ENCODE assay signal across 11 mouse cellular contexts in the genomic region with DNA sequence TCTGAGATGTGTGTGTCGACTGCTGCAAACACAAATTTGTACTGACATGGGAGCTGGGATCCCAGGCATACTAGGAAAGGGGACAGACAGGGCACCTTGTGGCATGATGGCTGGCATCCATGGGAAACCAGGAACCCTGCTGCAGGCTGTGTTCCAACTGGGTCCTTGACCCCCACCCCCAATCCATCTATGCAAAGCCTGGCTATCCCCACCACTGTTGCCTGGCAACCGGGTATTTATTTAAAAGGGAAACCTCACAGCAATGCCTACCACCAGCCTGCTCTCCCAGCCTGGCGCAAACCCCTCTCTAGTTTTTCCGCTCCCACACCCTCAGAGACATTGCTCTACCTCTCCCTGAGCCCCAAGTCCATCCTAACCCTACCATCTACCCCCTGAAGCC. TPM values are rescaled to one million over a fixed set of nuclear protein-coding genes. Genes with fewer than 3 reads are reported as not detected.
DNase-seq lines count a peak whose midpoint lies in the region; ATAC-seq lines count a peak whose summit lies in the region.
"Had no signal": no experiment of that assay in that cellular context is flagged by ENCODE, and none has a peak within 500 bp of the region (broad histone marks: within the 10 kb centered on the region; RNA-seq: fewer than 3 reads in every experiment).

No protein-coding gene starts in this region.

- WGBS in forebrain, embryonic 15.5 days: 63% methylated on average over 4 of the region's 4 CpGs
- 62% methylated on average over 4 of the region's 4 CpGs for WGBS in midbrain, embryonic 11.5 days

- H3K9ac ChIP-seq in forebrain, embryonic 15.5 days (replicated peaks): no peak overlapping the region
- H3K9ac ChIP-seq in midbrain, embryonic 11.5 days (ENCODE audit: low read length): 0 out of 2 replicates have a peak overlapping the region, but pooled peaks have one; percentile 10
- H3K9ac ChIP-seq: liver, embryonic 12.5 days had no signal

- no peaks in the 10 kb centered on the region for H3K36me3 ChIP-seq in forebrain, embryonic 15.5 days
- no peaks in the 10 kb centered on the region for H3K36me3 ChIP-seq in midbrain, embryonic 11.5 days (ENCODE audit: control insufficient read depth, insufficient read depth, low read length)
- H3K36me3 ChIP-seq: liver, embryonic 12.5 days had no signal

- DNase-seq in adrenal gland, adult 2 months: peak; percentile 70
- DNase-seq in adrenal gland, postnatal 4 days (ENCODE audit: low spot score in 2 of 2): no peak
- DNase-seq in left cerebral cortex, postnatal 10 days (ENCODE audit: extremely low spot score in 1 of 2, low spot score in 2 of 2): peak; percentile 51 to 58
- no peak for DNase-seq in left cerebral cortex, adult 8-10 months (ENCODE audit: low spot score in 2 of 2)
- no peak for DNase-seq in midbrain, embryonic 11.5 days (ENCODE audit: low spot score, missing footprints)
- no peak for DNase-seq in cerebellum, adult 8-10 months
- DNase-seq: kidney, adult 2 months; layer of hippocampus, adult 9-11 months had no signal

- H3K4me1 ChIP-seq in forebrain, embryonic 15.5 days: peaks cover 74% of the 10 kb centered on the region
- peaks cover 40% of the 10 kb centered on the region for H3K4me1 ChIP-seq in midbrain, embryonic 11.5 days (ENCODE audit: control insufficient read depth, insufficient read depth, low read length)

- no peak overlapping the region for H3K4me3 ChIP-seq in forebrain, embryonic 15.5 days
- H3K4me3 ChIP-seq in midbrain, embryonic 11.5 days (ENCODE audit: low read depth, low read length): no peak overlapping the region
- H3K4me3 ChIP-seq: liver, embryonic 12.5 days had no signal

- ATAC-seq in forebrain, embryonic 15.5 days (replicated peaks): no peak
- no peak for ATAC-seq in midbrain, embryonic 11.5 days (ENCODE audit: low FRiP score)
- no peak for ATAC-seq in granulocyte monocyte progenitor cell, adult 5-6 weeks (replicated peaks; ENCODE audit: poor library complexity, severe bottlenecking)
- ATAC-seq: liver, embryonic 12.5 days had no signal

- H3K9me3 ChIP-seq in forebrain, embryonic 15.5 days: no peaks in the 10 kb centered on the region
- H3K9me3 ChIP-seq in midbrain, embryonic 11.5 days (ENCODE audit: control insufficient read depth, low read length): no peaks in the 10 kb centered on the region
- H3K9me3 ChIP-seq: liver, embryonic 12.5 days had no signal

- peak overlapping the region; percentile 38; the same call in 1 of the 2 replicates for H3K27ac ChIP-seq in forebrain, embryonic 15.5 days (replicated peaks)
- H3K27ac ChIP-seq in midbrain, embryonic 11.5 days (ENCODE audit: low read depth, low read length): no peak overlapping the region; the same call in 1 of the 2 replicates
- H3K27ac ChIP-seq: liver, embryonic 12.5 days had no signal

- peaks cover 28% of the 10 kb centered on the region for H3K27me3 ChIP-seq in forebrain, embryonic 15.5 days
- H3K27me3 ChIP-seq in midbrain, embryonic 11.5 days (ENCODE audit: control insufficient read depth, insufficient read depth, low read length): no peaks in the 10 kb centered on the region; the same call in 1 of the 2 replicates

- intact Hi-C loops in left cerebral cortex, postnatal 10 days (cut with DNase I): no loop called here

- H3K4me2 ChIP-seq in forebrain, embryonic 15.5 days (replicated peaks): no peak overlapping the region
- no peak overlapping the region for H3K4me2 ChIP-seq in midbrain, embryonic 11.5 days
- H3K4me2 ChIP-seq: liver, embryonic 12.5 days had no signal

RNA-seq across cellular contexts. Expression of a gene that starts 26.2 kb away (rescaled TPM):
- total RNA-seq in adrenal gland, adult 2 months (2021): 10 to 100 TPM; 77.1 to 96.1 TPM
- 163 and 202 TPM in 2 replicates for polyA plus RNA-seq in adrenal gland, adult 2 months (2012; rRNA removed)
- total RNA-seq in adrenal gland, postnatal 4 days (2021): 10 to 100 TPM; 64.1 to 65.3 TPM
- 10 to 100 TPM; 53.7 to 62.9 TPM for total RNA-seq in left cerebral cortex, postnatal 10 days (2021)
- 10 to 100 TPM; 44.2 to 56.5 (median 50.2) TPM for total RNA-seq in left cerebral cortex, adult 8-10 months (2022)
- polyA plus RNA-seq in forebrain, embryonic 15.5 days (2015; fragmentation: Nextera tagmentation; extraction: Ambion mirVana): 13.8 and 15.8 TPM in 2 replicates
- 3.5 and 4.3 TPM in 2 replicates for polyA plus RNA-seq in midbrain, embryonic 11.5 days (2014; fragmentation: Nextera tagmentation; extraction: Ambion mirVana)
- total RNA-seq in granulocyte monocyte progenitor cell, adult 5-6 weeks (2014; fragmentation: Nextera tagmentation): not detected in 2 replicates
- not detected in 2 replicates for total RNA-seq in granulocyte monocyte progenitor cell, adult 5-6 weeks (2017)

RNA-seq across cellular contexts. Expression of a gene that starts 38.3 kb away (rescaled TPM):
- not detected for total RNA-seq in adrenal gland, adult 2 months (2021)
- 0.20 and 0.75 TPM in 2 replicates for polyA plus RNA-seq in adrenal gland, adult 2 months (2012; rRNA removed)
- under 1 TPM in 1 of 2 experiments, not detected in 1; 0.56 TPM for total RNA-seq in adrenal gland, postnatal 4 days (2021)
- not detected for total RNA-seq in left cerebral cortex, postnatal 10 days (2021)
- total RNA-seq in left cerebral cortex, adult 8-10 months (2022): not detected
- polyA plus RNA-seq in forebrain, embryonic 15.5 days (2015; fragmentation: Nextera tagmentation; extraction: Ambion mirVana): 0.77 and 0.94 TPM in 2 replicates
- not detected in 2 replicates for polyA plus RNA-seq in midbrain, embryonic 11.5 days (2014; fragmentation: Nextera tagmentation; extraction: Ambion mirVana)
- total RNA-seq in granulocyte monocyte progenitor cell, adult 5-6 weeks (2014; fragmentation: Nextera tagmentation): not detected in 2 replicates
- total RNA-seq in granulocyte monocyte progenitor cell, adult 5-6 weeks (2017): not detected in 2 replicates
- polyA plus RNA-seq: kidney, adult 2 months had no signal

RNA-seq across cellular contexts. Expression of a gene that starts 41.2 kb away (rescaled TPM):
- 1 to 10 TPM; 2.8 to 3.8 TPM for total RNA-seq in adrenal gland, adult 2 months (2021)
- 10.0 and 18.1 TPM in 2 replicates for polyA plus RNA-seq in adrenal gland, adult 2 months (2012; rRNA removed)
- 10 to 100 TPM; 10.3 to 19.6 TPM for total RNA-seq in adrenal gland, postnatal 4 days (2021)
- under 1 TPM; 0.54 to 0.77 TPM for total RNA-seq in left cerebral cortex, postnatal 10 days (2021)
- not detected for total RNA-seq in left cerebral cortex, adult 8-10 months (2022)
- not detected in 2 replicates for polyA plus RNA-seq in forebrain, embryonic 15.5 days (2015; fragmentation: Nextera tagmentation; extraction: Ambion mirVana)
- not detected in 2 replicates for polyA plus RNA-seq in midbrain, embryonic 11.5 days (2014; fragmentation: Nextera tagmentation; extraction: Ambion mirVana)
- total RNA-seq in granulocyte monocyte progenitor cell, adult 5-6 weeks (2014; fragmentation: Nextera tagmentation): not detected in 2 replicates
- not detected in 2 replicates for total RNA-seq in granulocyte monocyte progenitor cell, adult 5-6 weeks (2017)
- polyA plus RNA-seq: liver, embryonic 12.5 days had no signal

RNA-seq across cellular contexts. Expression of a gene that starts 47.1 kb away (rescaled TPM):
- total RNA-seq in adrenal gland, adult 2 months (2021): under 1 TPM in 1 of 2 experiments, not detected in 1; 0.17 TPM
- 0.17 TPM in 1 of 2 replicates, not detected in the other for polyA plus RNA-seq in adrenal gland, adult 2 months (2012; rRNA removed)
- total RNA-seq in adrenal gland, postnatal 4 days (2021): not detected
- total RNA-seq in left cerebral cortex, postnatal 10 days (2021): 1 to 10 TPM in 1 of 2 experiments, under 1 TPM in 1; 0.39 to 4.8 TPM
- total RNA-seq in left cerebral cortex, adult 8-10 months (2022): 1 to 10 TPM in 1 of 4 experiments, under 1 TPM in 3; 0.76 to 2.1 (median 0.87) TPM
- 1.00 and 1.9 TPM in 2 replicates for polyA plus RNA-seq in forebrain, embryonic 15.5 days (2015; fragmentation: Nextera tagmentation; extraction: Ambion mirVana)
- polyA plus RNA-seq in midbrain, embryonic 11.5 days (2014; fragmentation: Nextera tagmentation; extraction: Ambion mirVana): 0.12 TPM in 1 of 2 replicates, not detected in the other
- not detected in 2 replicates for total RNA-seq in granulocyte monocyte progenitor cell, adult 5-6 weeks (2014; fragmentation: Nextera tagmentation)
- not detected in 2 replicates for total RNA-seq in granulocyte monocyte progenitor cell, adult 5-6 weeks (2017)
- polyA plus RNA-seq: liver, embryonic 12.5 days had no signal

Comparison
In these comparisons a context has a peak if more than half of its experiments do, and no peak if none do; other contexts are left out.
1. DNase-seq: peak in adrenal gland, adult 2 months (single experiment) and left cerebral cortex, postnatal 10 days (2 of 2); none in adrenal gland, postnatal 4 days (0 of 2), left cerebral cortex, adult 8-10 months (0 of 2), midbrain, embryonic 11.5 days (single experiment) and cerebellum, adult 8-10 months (single experiment).
2. RNA of a gene that starts 26.2 kb away (total RNA-seq): 77.1 to 96.1 TPM in adrenal gland, adult 2 months, 64.1 to 65.3 TPM in adrenal gland, postnatal 4 days, 53.7 to 62.9 TPM in left cerebral cortex, postnatal 10 days and 44.2 to 56.5 TPM in left cerebral cortex, adult 8-10 months; not detected in granulocyte monocyte progenitor cell, adult 5-6 weeks; every median in the first group is over 10 times any median in the second.